Mouse (Mus musculus) liver, embryonic 14.5 days (tissue): ENCODE measurements around the gene Uqcrh. TPM values are rescaled to one million over a fixed set of nuclear protein-coding genes. Genes with fewer than 3 reads are reported as not detected.

ENCODE experiments used
- ATAC-seq: fragments of 200-750 bp; cut with Nextera tagmentation; 2 replicates; pipeline ENCODE4 v1.8.0; 2017; ENCODE audit warnings: moderate number of reproducible peaks, mild to moderate bottlenecking, moderate library complexity; ENCODE audit not compliant: insufficient read depth
- DNase-seq, 3 experiments: peaks; one replicate each; pipeline ENCODE4 v3.0.0-alpha.2; 2012 to 2013; ENCODE audit warnings: low read depth in 3 of 3, low spot score in 3 of 3
- H3K27ac ChIP-seq: fragments of 300-500 bp; sonication (generic); 2 replicates; pipeline ENCODE4 v1.5.1; 2014; ENCODE audit warnings: moderate library complexity, mild to moderate bottlenecking, control low read depth, inconsistent platforms
- H3K27me3 ChIP-seq: fragments of 300-500 bp; sonication (generic); 2 replicates; pipeline ENCODE4 v1.6.1; 2014; ENCODE audit warnings: mild to moderate bottlenecking, low read length, moderate library complexity; ENCODE audit not compliant: control insufficient read depth, insufficient read depth
- H3K36me3 ChIP-seq: fragments of 300-500 bp; sonication (generic); replicated peaks from 2 replicates; pipeline ENCODE4 v1.6.1; 2014; ENCODE audit warnings: low read depth; ENCODE audit not compliant: control insufficient read depth, insufficient read depth
- H3K4me1 ChIP-seq, 2 experiments: fragments of 200-500 bp in 1 of 2; fragments of 300-500 bp in 1 of 2; sonication (generic) in 1 of 2; replicated peaks; 2 replicates each; pipeline ENCODE4 v1.6.1; 2012 to 2014; ENCODE audit warnings: antibody characterized with exemption in 1 of 2, inconsistent platforms in 1 of 2, low read length in 1 of 2; ENCODE audit not compliant: control insufficient read depth in 2 of 2, insufficient read depth in 2 of 2
- H3K4me2 ChIP-seq: fragments of 300-500 bp; sonication (generic); 2 replicates; pipeline ENCODE4 v1.6.1; 2014; ENCODE audit warnings: low read depth, mild to moderate bottlenecking, control low read depth, moderate library complexity
- H3K4me3 ChIP-seq, 2 experiments: fragments of 200-500 bp in 1 of 2; fragments of 300-500 bp in 1 of 2; sonication (generic) in 1 of 2; 2 replicates each; pipeline ENCODE4 v1.5.1; 2012 to 2014; ENCODE audit warnings: low read depth in 2 of 2, low read length in 2 of 2, mild to moderate bottlenecking in 2 of 2, control low read depth in 1 of 2, inconsistent platforms in 1 of 2, moderate library complexity in 1 of 2; ENCODE audit not compliant: insufficient read depth in 1 of 2
- H3K9ac ChIP-seq: fragments of 300-500 bp; sonication (generic); replicated peaks from 2 replicates; pipeline ENCODE4 v1.6.1; 2014; ENCODE audit warnings: mild to moderate bottlenecking, control low read depth, moderate library complexity
- H3K9me3 ChIP-seq: fragments of 300-500 bp; sonication (generic); 2 replicates; pipeline ENCODE4 v1.6.1; 2016; ENCODE audit warnings: low read length, mixed read lengths; ENCODE audit not compliant: control insufficient read depth
- CTCF ChIP-seq: IDR thresholded peaks from 2 replicates; pipeline ENCODE4 v1.5.1; 2016; ENCODE audit warnings: antibody characterized with exemption, low read depth, control low read depth
- EP300 ChIP-seq: IDR thresholded peaks from 2 replicates; pipeline ENCODE4 v1.6.1; 2016; ENCODE audit warnings: antibody characterized with exemption, low read depth
- WGBS: fragments of 180-500 bp; shearing (Covaris S2); extraction: QIAGEN DNeasy Blood & Tissue Kit; methylation state at CpG from one replicate; pipeline ENCODE4 v1.1.7; 2014; ENCODE audit not compliant: insufficient replicate concordance; 5-methylcytosine and 5-hydroxymethylcytosine counted together
- polyA plus RNA-seq, 2 experiments: library from polyadenylated mRNA; depleted of rRNA in 1 of 2; stranded (reverse) in 1 of 2; unstranded in 1 of 2; fragments of >200 nt; fragmentation: Nextera tagmentation in 1 of 2; extraction: Ambion mirVana in 1 of 2; gene quantifications; 2 replicates each; pipeline versions ENCODE4 v1.2.1 to v1.2.3; 2012 to 2014

The Uqcrh gene
- polyA plus RNA-seq, 2 experiments = 298 to 426 TPM

DNA sequence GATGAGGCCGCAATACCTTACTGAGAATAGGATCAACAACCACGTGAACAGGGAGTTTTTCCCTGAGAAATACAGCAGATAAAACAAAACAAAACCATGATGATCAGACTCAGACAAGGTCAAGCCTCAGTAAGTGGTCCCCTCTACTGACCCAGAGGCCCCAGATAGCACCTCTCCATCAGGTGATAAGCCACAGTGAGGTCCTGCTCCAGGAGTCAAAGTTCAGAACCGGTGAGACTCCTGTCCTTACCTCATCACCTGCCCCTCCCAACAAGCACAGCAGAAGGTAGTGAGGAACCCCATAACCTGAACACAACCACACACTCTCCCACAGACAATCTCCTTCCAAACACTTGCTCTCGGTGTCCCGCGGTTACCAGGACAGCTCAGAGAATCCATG lies 35.8 kb upstream of the Uqcrh start:
- DNase-seq (no peak), ATAC-seq (no peak)
- TF ChIP-seq CTCF (no peak), EP300 (no peak)
- Histone ChIP-seq H3K4me3 (no peak overlapping the region), H3K4me1 (no peaks in the 10 kb centered on the region), H3K9ac (no peak overlapping the region), H3K27ac (no peak overlapping the region), H3K4me2 (no peak overlapping the region), H3K27me3 (no peaks in the 10 kb centered on the region), H3K9me3 (no peaks in the 10 kb centered on the region), H3K36me3 (peaks cover 41% of the 10 kb centered on the region)
- 86% methylated on average over 6 of the region's 6 CpGs for WGBS

GRCm38 (mm10) chr4:116105278-116105677 lies 30.4 kb upstream of the Uqcrh start:
- no peak overlapping the region for H3K27ac ChIP-seq
- WGBS = 85% methylated on average over 5 of the region's 5 CpGs
- TF ChIP-seq CTCF (no peak), EP300 (no peak)
- peaks cover 64% of the 10 kb centered on the region for H3K36me3 ChIP-seq
- no peaks in the 10 kb centered on the region for H3K9me3 ChIP-seq
- no peaks in the 10 kb centered on the region for H3K27me3 ChIP-seq
- DNase-seq = no peak
- no peak overlapping the region for H3K4me3 ChIP-seq
- peaks cover 16 to 20% of the 10 kb centered on the region in 2 experiments for H3K4me1 ChIP-seq
- H3K4me2 ChIP-seq = no peak overlapping the region
- ATAC-seq = no peak
- no peak overlapping the region for H3K9ac ChIP-seq

- WGBS = 13% methylated on average over 7 of the region's 7 CpGs
- peak; percentile 87 for ATAC-seq
- Histone ChIP-seq H3K9ac (peak overlapping the region; percentile 9), H3K4me3 (no peak overlapping the region), H3K36me3 (peaks cover 85% of the 10 kb centered on the region), H3K27me3 (no peaks in the 10 kb centered on the region), H3K4me1 (peaks cover 18 to 28% of the 10 kb centered on the region in 2 experiments), H3K27ac (peak overlapping the region; percentile 63), H3K9me3 (no peaks in the 10 kb centered on the region), H3K4me2 (peak overlapping the region; percentile 26)
- TF ChIP-seq EP300 (peak; percentile 82), CTCF (no peak)
- DNase-seq = peak; percentile 52 to 70 (median 61)
Measured at GRCm38 (mm10) chr4:116100959-116101358, 26.1 kb upstream of the Uqcrh start.

DNA sequence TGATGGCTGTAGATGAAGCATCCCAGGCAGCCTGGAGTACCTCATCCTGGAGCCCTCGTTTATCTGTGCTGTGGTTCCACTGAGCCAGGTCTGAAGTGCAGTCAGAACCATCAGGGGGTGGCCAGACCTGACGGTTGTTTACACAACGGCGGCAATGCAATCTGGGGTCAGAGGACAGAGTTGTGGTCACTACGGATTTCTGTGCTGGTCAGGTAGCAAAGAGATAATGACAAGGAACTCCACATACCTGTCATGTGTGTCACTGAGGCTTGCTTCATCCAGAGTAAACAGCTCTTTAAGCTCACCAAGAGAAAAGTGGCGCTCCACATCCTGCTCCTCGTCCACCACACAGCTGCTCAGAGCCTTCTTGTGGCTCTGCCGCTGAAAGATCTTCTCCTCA lies 22.3 kb upstream of the Uqcrh start:
- DNase-seq (peak in 1 of 3 experiments; percentile 28), ATAC-seq (peak; percentile 17)
- Histone ChIP-seq H3K9ac (no peak overlapping the region), H3K27me3 (no peaks in the 10 kb centered on the region), H3K4me3 (no peak overlapping the region), H3K4me2 (no peak overlapping the region), H3K9me3 (no peaks in the 10 kb centered on the region), H3K27ac (no peak overlapping the region), H3K4me1 (peaks cover 18 to 26% of the 10 kb centered on the region in 2 experiments), H3K36me3 (peaks cover 72% of the 10 kb centered on the region)
- 69% methylated on average over 8 of the region's 8 CpGs for WGBS
- TF ChIP-seq EP300 (no peak), CTCF (no peak)

DNA sequence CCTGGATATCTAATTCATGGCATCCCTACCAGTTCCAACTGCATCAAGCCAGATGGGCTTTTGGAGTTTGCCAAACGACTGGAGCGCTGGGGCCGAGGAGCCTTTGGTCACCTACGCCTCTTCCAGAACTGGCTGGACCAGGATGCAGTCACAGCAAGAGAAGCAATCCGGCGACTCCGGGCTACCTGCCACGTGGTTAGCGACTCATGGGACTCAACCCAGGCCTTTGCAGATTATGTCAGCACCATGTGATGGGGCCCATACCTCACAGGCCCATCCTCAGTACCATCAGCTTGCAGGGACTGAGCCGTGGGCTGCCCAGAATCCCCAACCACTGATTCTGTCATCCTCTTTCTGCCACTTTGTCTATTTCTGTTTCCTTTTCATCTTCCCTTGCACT lies 21.4 kb upstream of the Uqcrh start:
- H3K4me2 ChIP-seq = no peak overlapping the region
- no peaks in the 10 kb centered on the region for H3K9me3 ChIP-seq
- 79% methylated on average over 10 of the region's 10 CpGs for WGBS
- DNase-seq (no peak), ATAC-seq (no peak)
- TF ChIP-seq CTCF (no peak), EP300 (no peak)
- peaks cover 13 to 18% of the 10 kb centered on the region in 2 experiments for H3K4me1 ChIP-seq
- no peak overlapping the region for H3K9ac ChIP-seq
- H3K36me3 ChIP-seq = peaks cover 68% of the 10 kb centered on the region
- H3K4me3 ChIP-seq = no peak overlapping the region
- no peaks in the 10 kb centered on the region for H3K27me3 ChIP-seq
- no peak overlapping the region for H3K27ac ChIP-seq
